Mouse (Mus musculus) forebrain, embryonic 11.5 days (tissue): Measurements from ENCODE around the gene Actg1. TPM values are rescaled to one million over a fixed set of nuclear protein-coding genes. Genes with fewer than 3 reads are reported as not detected.
A peak's percentile ranks its signal among the peaks of the same experiment; 100 is the strongest.

Experiments used
- ATAC-seq: fragments of 200-750 bp; cut with Nextera tagmentation; replicated peaks from 2 replicates; pipeline ENCODE4 v1.8.0; 2017; ENCODE audit warnings: moderate TSS enrichment; ENCODE audit not compliant: low FRiP score
- DNase-seq: peaks from one replicate; pipeline ENCODE4 v3.0.0-alpha.2; 2017; ENCODE audit warnings: low spot score
- H3K27ac ChIP-seq: fragments of 300-500 bp; sonication (generic); 2 replicates; pipeline ENCODE4 v1.5.1; 2014; ENCODE audit warnings: low read depth, low read length
- H3K27me3 ChIP-seq: fragments of 300-500 bp; sonication (generic); 2 replicates; pipeline ENCODE4 v1.6.1; 2014; ENCODE audit warnings: mild to moderate bottlenecking, low read length, mixed read lengths; ENCODE audit not compliant: control insufficient read depth, insufficient read depth
- H3K36me3 ChIP-seq: fragments of 300-500 bp; sonication (generic); 2 replicates; pipeline ENCODE4 v1.6.1; 2014; ENCODE audit warnings: mild to moderate bottlenecking, low read length, moderate library complexity, mixed read lengths; ENCODE audit not compliant: control insufficient read depth, insufficient read depth
- H3K4me1 ChIP-seq: fragments of 300-500 bp; sonication (generic); replicated peaks from 2 replicates; pipeline ENCODE4 v1.6.1; 2014; ENCODE audit warnings: low read length, mixed read lengths; ENCODE audit not compliant: control insufficient read depth, insufficient read depth
- H3K4me2 ChIP-seq: fragments of 300-500 bp; sonication (generic); 2 replicates; pipeline ENCODE4 v1.6.1; 2014; ENCODE audit warnings: low read depth, mild to moderate bottlenecking, low read length, moderate library complexity, mixed read lengths; ENCODE audit not compliant: severe bottlenecking
- H3K4me3 ChIP-seq: fragments of 300-500 bp; sonication (generic); 2 replicates; pipeline ENCODE4 v1.5.1; 2014; ENCODE audit warnings: low read depth, low read length
- H3K9ac ChIP-seq: fragments of 300-500 bp; sonication (generic); 2 replicates; pipeline ENCODE4 v1.6.1; 2014; ENCODE audit warnings: low read length
- H3K9me3 ChIP-seq: fragments of 300-500 bp; sonication (generic); 2 replicates; pipeline ENCODE4 v1.6.1; 2016; ENCODE audit warnings: low read length, mixed read lengths; ENCODE audit not compliant: control insufficient read depth
- WGBS: fragments of 180-500 bp; shearing (Covaris S2); extraction: QIAGEN DNeasy Blood & Tissue Kit; methylation state at CpG from one replicate; pipeline ENCODE4 v1.1.7; 2014; 5-methylcytosine and 5-hydroxymethylcytosine counted together
- polyA plus RNA-seq: library from polyadenylated mRNA; unstranded; fragments of >200 nt; fragmentation: Nextera tagmentation; extraction: Ambion mirVana; gene quantifications from 2 replicates; pipeline ENCODE4 v1.2.1, GENCODE M21; 2014

Gene Actg1
- polyA plus RNA-seq, 1 experiment from 2014 or later: 2,808 TPM

DNA sequence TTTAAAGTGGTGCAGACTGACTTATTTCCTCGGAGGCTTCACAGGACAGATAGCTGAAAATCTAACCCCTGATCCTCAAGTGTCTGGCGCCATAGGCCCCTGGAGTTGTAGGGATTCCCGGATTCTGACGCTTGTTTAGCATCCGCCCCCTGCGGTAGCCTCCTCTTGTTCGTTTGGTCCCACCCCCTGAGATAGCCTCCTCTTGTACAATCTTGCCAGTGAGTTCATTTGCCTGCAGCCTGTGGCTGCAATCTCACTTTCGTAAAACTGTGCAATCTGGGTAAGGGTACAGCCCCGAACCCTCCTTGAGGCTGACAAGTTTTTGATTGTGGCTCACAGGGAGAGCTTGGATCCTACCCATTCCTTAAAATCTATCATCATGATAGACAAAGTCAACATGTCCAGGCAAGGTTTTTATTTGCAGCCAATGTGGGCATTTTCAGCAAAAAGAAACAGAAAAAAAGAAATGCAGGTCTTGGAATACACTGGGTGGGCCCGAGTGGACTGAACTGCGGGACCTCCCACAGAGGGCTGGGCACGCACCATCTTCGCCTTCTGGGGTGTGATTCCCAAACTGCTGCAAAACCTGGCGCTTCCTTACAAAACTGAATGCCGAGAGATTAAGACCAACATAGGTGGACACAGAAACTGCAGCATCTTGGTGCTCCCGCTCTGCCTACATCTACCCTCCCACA, 33.5 kb downstream of the Actg1 start:
- DNase-seq (no peak), ATAC-seq (no peak)
- Histone ChIP-seq H3K4me1 (peaks cover 27% of the 10 kb centered on the region), H3K27ac (peak overlapping the region; percentile 95), H3K9me3 (no peaks in the 10 kb centered on the region), H3K9ac (peak overlapping the region; percentile 83), H3K36me3 (no peaks in the 10 kb centered on the region), H3K4me2 (peak overlapping the region; percentile 61), H3K4me3 (peak overlapping the region; percentile 36; the same call in 1 of the 2 replicates), H3K27me3 (no peaks in the 10 kb centered on the region)
- WGBS: 40% methylated on average over 16 of the region's 16 CpGs

DNA sequence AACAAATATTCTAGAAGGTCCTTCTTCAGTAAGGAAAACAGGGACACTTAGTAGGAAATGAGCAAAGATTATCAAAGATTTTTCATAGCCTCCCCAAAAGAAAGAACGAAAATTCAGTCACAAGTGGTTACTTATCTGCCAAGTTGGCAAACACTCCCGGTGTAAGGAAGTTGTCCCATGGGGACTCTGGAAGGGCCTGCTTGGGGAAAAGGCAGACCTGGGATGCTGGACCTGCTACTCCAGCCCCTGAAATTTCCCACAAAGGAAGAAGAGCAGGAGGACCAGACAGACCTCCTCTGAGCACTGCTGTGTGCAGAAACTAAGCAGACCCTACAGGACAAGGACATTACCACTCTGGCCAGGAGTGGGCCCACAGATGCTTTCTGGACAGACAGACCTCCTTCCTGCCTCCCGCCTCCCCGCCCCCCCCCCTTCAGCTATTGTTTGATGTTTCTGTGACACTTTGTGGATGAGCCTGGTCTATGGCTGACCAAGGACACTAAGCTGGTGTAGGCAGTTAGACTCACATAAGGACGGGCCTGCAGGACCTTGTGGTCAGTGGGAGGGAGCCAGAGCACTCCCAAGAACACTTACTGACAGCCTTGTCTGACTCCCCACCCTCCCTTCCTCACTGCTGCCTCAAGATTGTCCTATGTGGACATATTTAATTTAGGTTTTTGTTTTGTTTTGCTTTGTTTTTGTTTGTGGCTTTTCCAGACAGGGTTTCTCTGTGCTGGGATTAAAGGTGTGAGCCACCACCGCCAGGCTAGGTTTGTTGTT, 34.2 kb downstream of the Actg1 start:
- H3K36me3 ChIP-seq: no peaks in the 10 kb centered on the region
- no peak overlapping the region for H3K27ac ChIP-seq
- 50% methylated on average over 6 of the region's 6 CpGs for WGBS
- 0 out of 2 replicates have a peak overlapping the region, but pooled peaks have one; percentile 2 for H3K4me2 ChIP-seq
- no peak overlapping the region; the same call in 1 of the 2 replicates for H3K9ac ChIP-seq
- H3K4me3 ChIP-seq: no peak overlapping the region
- H3K27me3 ChIP-seq: no peaks in the 10 kb centered on the region
- no peaks in the 10 kb centered on the region for H3K9me3 ChIP-seq
- no peak for ATAC-seq
- peak; percentile 35 for DNase-seq
- peaks cover 27% of the 10 kb centered on the region for H3K4me1 ChIP-seq

DNA sequence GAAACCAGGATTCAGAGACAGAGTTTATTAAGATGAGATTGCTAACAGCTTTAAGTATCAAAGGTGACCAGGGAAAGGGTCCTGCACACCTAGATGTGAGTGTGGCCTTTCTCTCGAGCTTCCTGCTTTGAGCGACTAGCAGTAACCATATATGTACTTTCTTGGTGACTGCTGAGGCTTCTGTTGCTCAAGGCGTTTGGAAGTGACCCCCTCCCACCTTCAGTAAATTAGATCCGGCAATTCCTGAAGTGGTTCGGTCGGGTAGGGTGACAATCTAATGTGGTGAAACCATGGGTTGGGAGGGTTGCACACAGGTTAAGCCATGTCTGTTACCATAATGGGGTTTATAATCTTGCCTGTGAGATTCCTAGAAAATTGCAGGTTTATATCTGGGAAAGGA, 36.3 kb downstream of the Actg1 start:
- H3K4me3 ChIP-seq: no peak overlapping the region
- H3K4me1 ChIP-seq: peaks cover 32% of the 10 kb centered on the region
- no peak for DNase-seq
- H3K27me3 ChIP-seq: peaks cover 2% of the 10 kb centered on the region; the same call in 1 of the 2 replicates
- H3K9ac ChIP-seq: peak overlapping the region; percentile 17
- H3K4me2 ChIP-seq: no peak overlapping the region
- 77% methylated on average over 6 of the region's 6 CpGs for WGBS
- H3K27ac ChIP-seq: peak overlapping the region; percentile 86; the same call in 1 of the 2 replicates
- no peaks in the 10 kb centered on the region for H3K36me3 ChIP-seq
- no peak for ATAC-seq
- H3K9me3 ChIP-seq: no peaks in the 10 kb centered on the region

DNA sequence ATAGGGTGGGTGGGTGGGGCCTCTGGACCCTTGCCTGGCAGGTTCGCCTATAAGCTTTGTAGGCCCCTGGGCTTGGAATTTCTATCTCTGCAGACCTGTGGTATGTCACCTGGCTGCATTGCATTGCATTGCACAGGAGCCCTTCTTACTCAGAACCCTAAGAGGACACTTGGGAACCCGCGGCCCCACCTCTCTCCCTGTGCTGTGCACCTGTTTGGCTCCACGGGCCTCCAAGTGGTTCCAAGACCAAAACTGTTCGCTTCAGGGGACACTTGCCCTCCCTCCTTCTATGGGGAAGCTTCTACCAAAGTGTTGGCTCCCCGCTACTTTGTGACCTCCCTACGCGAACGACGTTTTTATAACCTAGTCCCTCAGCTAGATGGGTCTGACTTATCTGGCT, 36.8 kb downstream of the Actg1 start:
- WGBS: 49% methylated on average over 10 of the region's 10 CpGs

DNA sequence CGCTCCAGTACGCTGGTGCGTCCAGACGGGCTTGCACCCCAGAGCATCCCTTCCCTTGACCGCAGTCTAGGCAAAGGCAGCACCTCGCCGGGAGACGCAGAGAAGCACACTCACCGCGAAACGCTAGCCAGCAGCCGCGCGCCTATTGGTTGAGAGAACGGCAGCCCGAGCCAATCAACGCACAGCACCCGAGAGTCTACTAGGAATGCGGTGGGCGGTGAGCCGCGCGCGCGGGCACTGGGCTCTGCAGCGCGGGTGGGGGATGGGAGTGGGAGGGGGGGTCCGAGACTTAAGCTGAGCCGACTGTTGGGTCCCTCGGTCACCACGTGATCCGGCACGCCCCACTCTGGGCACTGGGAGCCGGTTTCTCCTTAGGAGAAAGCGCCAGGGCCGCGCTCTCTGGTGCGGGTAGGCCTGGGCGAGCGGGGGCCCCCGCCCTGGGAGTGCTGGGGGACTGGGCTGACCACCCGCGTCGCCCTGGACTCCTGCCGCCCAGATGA, 37.5 kb downstream of the Actg1 start:
- peak overlapping the region; percentile 80 for H3K9ac ChIP-seq
- peak; percentile 91 for ATAC-seq
- no peaks in the 10 kb centered on the region for H3K9me3 ChIP-seq
- H3K4me3 ChIP-seq: peak overlapping the region; percentile 37
- peaks cover 38% of the 10 kb centered on the region for H3K4me1 ChIP-seq
- H3K27me3 ChIP-seq: peaks cover 7% of the 10 kb centered on the region
- H3K36me3 ChIP-seq: no peaks in the 10 kb centered on the region
- peak; percentile 99 for DNase-seq
- peak overlapping the region; percentile 86 for H3K27ac ChIP-seq
- 2% methylated on average over 45 of the region's 45 CpGs for WGBS
- H3K4me2 ChIP-seq: peak overlapping the region; percentile 77

More for the DNA sequence above, 36.8 kb downstream of the Actg1 start:
- ATAC-seq (no peak; the same call in 1 of the 2 replicates), DNase-seq (peak; percentile 61)
- H3K4me2 ChIP-seq: peak overlapping the region; percentile 77
- H3K27ac ChIP-seq: peak overlapping the region; percentile 86
- peak overlapping the region; percentile 80 for H3K9ac ChIP-seq
- no peaks in the 10 kb centered on the region for H3K36me3 ChIP-seq
- peaks cover 31% of the 10 kb centered on the region for H3K4me1 ChIP-seq
- peaks cover 6% of the 10 kb centered on the region for H3K27me3 ChIP-seq
- peak overlapping the region; percentile 37 for H3K4me3 ChIP-seq
- H3K9me3 ChIP-seq: no peaks in the 10 kb centered on the region

DNA sequence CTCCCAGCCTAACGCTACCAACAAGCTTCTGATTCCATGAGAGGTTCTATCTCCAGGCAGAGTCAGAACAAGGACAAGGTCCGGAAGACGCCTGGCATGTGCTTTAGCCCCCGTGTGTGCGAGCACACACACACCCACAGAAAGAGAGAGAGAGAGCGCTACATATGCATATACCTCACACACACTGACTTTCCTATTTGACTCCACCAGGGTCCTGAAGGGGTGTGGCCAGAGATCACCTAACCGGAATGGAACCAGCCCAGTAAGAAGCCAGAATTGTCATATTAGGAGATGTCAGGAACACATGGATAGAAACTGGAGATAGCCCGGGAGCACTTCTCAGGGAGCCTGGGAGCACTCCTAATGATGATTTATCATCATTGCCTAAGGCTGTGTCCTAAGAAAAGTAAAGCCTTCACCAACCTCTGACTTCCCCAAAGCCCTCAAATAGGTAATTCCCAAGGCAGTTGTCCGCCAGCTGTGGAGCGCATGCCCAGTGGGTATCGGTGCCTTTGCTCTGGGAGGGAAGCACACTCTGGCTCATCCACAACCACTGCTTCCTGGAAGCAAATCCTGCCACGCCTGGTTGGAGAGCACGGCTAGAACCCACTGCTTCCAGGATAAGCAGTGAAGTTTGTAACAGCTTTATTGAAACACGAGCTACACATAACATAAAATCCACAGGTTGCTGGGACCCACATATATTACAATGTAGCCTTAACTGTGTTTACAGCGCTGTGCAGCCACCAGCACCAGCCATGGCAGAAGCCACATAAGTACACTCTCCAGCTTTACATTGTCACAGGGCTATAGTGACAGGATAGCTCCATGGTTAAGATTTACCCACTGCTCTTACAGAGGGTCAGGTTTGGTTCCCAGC, 39.7 kb downstream of the Actg1 start:
- peak; percentile 54 for DNase-seq
- H3K9me3 ChIP-seq: no peaks in the 10 kb centered on the region
- H3K36me3 ChIP-seq: no peaks in the 10 kb centered on the region
- ATAC-seq: no peak
- H3K27ac ChIP-seq: no peak overlapping the region
- no peak overlapping the region for H3K4me2 ChIP-seq
- no peak overlapping the region for H3K4me3 ChIP-seq
- peaks cover 38% of the 10 kb centered on the region for H3K4me1 ChIP-seq
- H3K9ac ChIP-seq: no peak overlapping the region
- WGBS: 57% methylated on average over 15 of the region's 15 CpGs
- H3K27me3 ChIP-seq: peaks cover 7% of the 10 kb centered on the region

DNA sequence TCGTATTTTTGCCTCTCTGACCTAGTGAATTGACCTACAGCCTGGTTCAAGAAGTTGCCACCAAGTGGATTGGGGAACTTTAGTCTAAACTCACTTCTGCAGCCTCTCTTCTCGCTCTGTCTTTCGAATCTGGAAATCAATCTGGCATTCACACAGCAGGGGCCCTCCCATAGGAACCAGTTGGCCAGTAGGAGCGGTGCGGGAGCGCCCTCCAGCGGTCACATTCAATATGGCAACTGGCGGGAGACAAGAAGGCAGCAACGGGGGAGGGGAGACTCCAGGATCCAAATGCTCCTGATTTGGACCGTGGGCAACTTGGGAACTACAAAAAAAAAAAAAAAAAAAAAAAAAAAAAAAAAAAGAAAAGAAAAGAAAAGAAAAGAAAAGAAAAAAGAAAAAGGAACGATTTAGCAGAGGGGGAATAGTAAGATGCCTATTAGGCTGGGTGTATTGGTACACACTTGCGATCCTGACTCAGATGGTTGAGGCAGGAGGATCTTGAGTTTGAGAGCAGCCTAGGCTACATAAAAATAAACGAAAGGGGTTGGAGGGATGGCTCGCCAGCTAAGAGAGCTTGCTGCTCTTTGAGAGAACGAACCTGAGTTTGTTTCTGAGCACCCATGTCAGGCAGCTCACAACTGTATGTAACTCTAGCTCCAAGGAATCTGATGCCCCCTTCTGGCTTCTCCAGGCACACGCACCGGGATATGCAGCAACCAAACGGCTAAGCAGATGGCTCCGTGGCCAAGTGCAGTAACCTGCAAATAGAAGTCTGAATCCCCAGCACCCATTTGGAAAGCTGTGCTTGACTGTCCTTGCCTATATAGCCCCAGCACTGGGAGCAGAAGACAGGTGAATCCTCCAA, 40.5 kb downstream of the Actg1 start:
- Histone ChIP-seq H3K4me1 (peaks cover 38% of the 10 kb centered on the region), H3K4me3 (no peak overlapping the region), H3K9ac (0 out of 2 replicates have a peak overlapping the region, but pooled peaks have one; percentile 6), H3K27ac (no peak overlapping the region), H3K36me3 (no peaks in the 10 kb centered on the region), H3K9me3 (no peaks in the 10 kb centered on the region), H3K4me2 (no peak overlapping the region), H3K27me3 (peaks cover 7% of the 10 kb centered on the region)
- WGBS: 5% methylated on average over 19 of the region's 19 CpGs
- ATAC-seq: no peak
- peak; percentile 98 for DNase-seq
